Mouse (Mus musculus) hindbrain, postnatal 0 days (tissue): ENCODE measurements around the gene Zbtb41. TPM values are rescaled to one million over a fixed set of nuclear protein-coding genes. Genes with fewer than 3 reads are reported as not detected.
"Not testable (repeated sequence)": the region's sequence is repeated elsewhere in the genome, so short reads cannot be mapped to it uniquely, and the experiment has no call there.

Source experiments
- ATAC-seq: fragments of 200-750 bp; cut with Nextera tagmentation; 2 replicates; pipeline ENCODE4 v1.8.0; 2017; ENCODE audit warnings: mild to moderate bottlenecking, moderate TSS enrichment, moderate library complexity
- DNase-seq: peaks from one replicate; pipeline ENCODE4 v3.0.0-alpha.2; 2015; ENCODE audit warnings: low spot score
- H3K27ac ChIP-seq: fragments of 300-500 bp; sonication (generic); 2 replicates; pipeline ENCODE4 v1.5.1; 2014; ENCODE audit warnings: mild to moderate bottlenecking
- H3K27me3 ChIP-seq: fragments of 300-500 bp; sonication (generic); 2 replicates; pipeline ENCODE4 v1.6.1; 2014; ENCODE audit warnings: low read length, mixed read lengths; ENCODE audit not compliant: insufficient read depth
- H3K36me3 ChIP-seq: fragments of 300-500 bp; sonication (generic); 2 replicates; pipeline ENCODE4 v1.6.1; 2014; ENCODE audit warnings: low read length, mixed read lengths; ENCODE audit not compliant: insufficient read depth
- H3K4me1 ChIP-seq: fragments of 300-500 bp; sonication (generic); 2 replicates; pipeline ENCODE4 v1.6.1; 2014; ENCODE audit warnings: antibody characterized with exemption, low read length, mixed read lengths; ENCODE audit not compliant: insufficient read depth
- H3K4me2 ChIP-seq: fragments of 300-500 bp; sonication (generic); 2 replicates; pipeline ENCODE4 v1.6.1; 2014; ENCODE audit warnings: low read depth, mild to moderate bottlenecking, low read length, moderate library complexity, mixed read lengths
- H3K4me3 ChIP-seq: fragments of 300-500 bp; sonication (generic); 2 replicates; pipeline ENCODE4 v1.5.1; 2014; ENCODE audit warnings: low read length
- H3K9ac ChIP-seq: fragments of 300-500 bp; sonication (generic); replicated peaks from 2 replicates; pipeline ENCODE4 v1.6.1; 2014; ENCODE audit warnings: mild to moderate bottlenecking, low read length, moderate library complexity, mixed read lengths
- H3K9me3 ChIP-seq: fragments of 300-500 bp; sonication (generic); 2 replicates; pipeline ENCODE4 v1.6.1; 2016; ENCODE audit warnings: low read length, mixed read lengths
- CTCF ChIP-seq: IDR thresholded peaks from 2 replicates; pipeline ENCODE4 v1.5.1; 2016; ENCODE audit warnings: antibody characterized with exemption, control low read depth, low read depth
- WGBS: fragments of 180-500 bp; shearing (Covaris S2); extraction: QIAGEN DNeasy Blood & Tissue Kit; methylation state at CpG from one replicate; pipeline ENCODE4 v1.1.7; 2014; 5-methylcytosine and 5-hydroxymethylcytosine counted together
- polyA plus RNA-seq: library from polyadenylated mRNA; unstranded; fragments of >200 nt; fragmentation: Nextera tagmentation; extraction: Ambion mirVana; gene quantifications from 2 replicates; pipeline ENCODE4 v1.2.1, GENCODE M21; 2015
- total RNA-seq: library from RNA; depleted of rRNA; stranded (reverse); fragments of >200 nt; gene quantifications from 2 replicates; pipeline ENCODE4 v1.2.3, GENCODE M21; 2014

Zbtb41 gene
- total and polyA plus RNA-seq, 2 experiments from 2014 or later, result 10.3 to 31.1 TPM

DNA sequence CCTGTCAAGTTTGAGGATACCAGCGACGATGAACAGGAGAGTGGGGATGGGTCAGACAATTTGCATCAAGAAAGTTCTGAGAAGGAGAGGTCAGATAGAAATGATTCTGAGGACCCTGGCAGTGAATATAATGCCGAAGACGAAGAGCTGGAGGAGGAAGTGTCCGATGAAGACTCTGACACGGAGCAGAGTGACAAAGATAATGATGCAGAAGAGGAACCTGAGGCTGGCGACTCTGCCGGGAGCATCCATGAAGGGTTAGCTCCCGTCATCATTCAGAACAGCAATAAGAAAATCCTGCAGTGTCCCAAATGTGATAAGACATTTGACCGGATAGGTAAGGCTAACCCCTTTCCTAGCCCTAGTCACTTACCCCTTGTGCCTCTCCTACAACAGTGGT lies 1.8 kb downstream of the Zbtb41 start:
- Histone ChIP-seq H3K4me2 (peak overlapping the region; percentile 63), H3K27me3 (no peaks in the 10 kb centered on the region), H3K4me3 (peak overlapping the region; percentile 92), H3K4me1 (peaks cover 23% of the 10 kb centered on the region), H3K27ac (no peak overlapping the region), H3K9me3 (no peaks in the 10 kb centered on the region), H3K36me3 (0 out of 2 replicates have a peak, but pooled peaks cover under 1% of the 10 kb centered on the region), H3K9ac (0 out of 2 replicates have a peak overlapping the region, but pooled peaks have one; percentile 28)
- no peak for ATAC-seq
- no peak for TF ChIP-seq CTCF
- no peak for DNase-seq
- WGBS, result 33% methylated on average over 10 of the region's 10 CpGs

DNA sequence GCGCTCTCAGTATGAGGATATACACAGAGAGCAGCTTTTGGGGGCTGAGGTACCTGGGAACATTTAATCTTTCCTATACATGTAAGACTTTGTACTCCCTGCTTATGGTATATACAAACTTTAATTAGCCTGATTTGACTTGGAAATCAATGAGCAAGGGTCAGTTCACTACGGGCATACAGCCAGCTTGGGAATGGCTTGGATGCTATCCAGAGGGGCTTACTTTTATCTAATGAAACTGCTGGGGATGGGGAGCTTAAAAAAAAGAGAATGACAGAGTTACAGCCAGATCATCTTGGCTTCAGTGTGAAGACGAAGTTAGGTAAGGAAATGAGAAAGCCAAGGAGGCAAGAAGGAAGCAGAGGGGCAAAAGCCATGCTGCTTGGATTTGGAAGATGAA lies 2.9 kb downstream of the Zbtb41 start:
- H3K4me2 ChIP-seq, result peak overlapping the region; percentile 63
- peaks cover 6% of the 10 kb centered on the region; the same call in 1 of the 2 replicates for H3K36me3 ChIP-seq
- no peaks in the 10 kb centered on the region for H3K9me3 ChIP-seq
- 21% methylated on average over 3 of the region's 3 CpGs for WGBS
- peak overlapping the region; percentile 21; the same call in 1 of the 2 replicates for H3K9ac ChIP-seq
- DNase-seq (peak; percentile 38), ATAC-seq (no peak)
- no peak for TF ChIP-seq CTCF
- peak overlapping the region; percentile 29 for H3K4me3 ChIP-seq
- no peaks in the 10 kb centered on the region for H3K27me3 ChIP-seq
- peaks cover 23% of the 10 kb centered on the region for H3K4me1 ChIP-seq
- H3K27ac ChIP-seq, result no peak overlapping the region

DNA sequence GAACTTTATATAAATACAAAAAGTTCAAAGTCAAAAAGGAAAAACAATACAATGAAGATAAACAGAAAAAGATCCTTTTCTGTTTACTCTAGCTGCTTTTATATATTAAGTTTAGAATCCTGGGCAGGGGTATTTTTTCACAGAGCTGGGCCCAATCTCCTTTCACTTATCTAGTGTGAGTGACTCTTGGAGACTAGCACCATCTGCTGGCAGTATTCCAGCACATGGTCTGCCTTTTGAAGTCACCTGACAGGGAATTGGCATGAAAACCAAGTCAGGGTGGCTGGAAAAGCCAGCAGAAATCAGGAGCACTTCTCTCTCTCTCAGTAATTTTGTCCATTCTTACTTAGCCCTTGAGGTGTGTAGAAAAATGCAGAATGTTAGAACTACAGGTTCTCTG lies 16.3 kb downstream of the Zbtb41 start:
- DNase-seq, result peak; percentile 86
- H3K4me3 ChIP-seq, result no peak overlapping the region
- H3K4me1 ChIP-seq, result no peaks in the 10 kb centered on the region
- ATAC-seq, result 0 out of 2 replicates have a peak, but pooled peaks have one; percentile 38
- H3K27ac ChIP-seq, result no peak overlapping the region
- H3K4me2 ChIP-seq, result no peak overlapping the region
- no peaks in the 10 kb centered on the region for H3K27me3 ChIP-seq
- H3K9me3 ChIP-seq, result no peaks in the 10 kb centered on the region
- TF ChIP-seq CTCF, result peak; percentile 54
- H3K36me3 ChIP-seq, result peaks cover 31% of the 10 kb centered on the region
- no peak overlapping the region for H3K9ac ChIP-seq

DNA sequence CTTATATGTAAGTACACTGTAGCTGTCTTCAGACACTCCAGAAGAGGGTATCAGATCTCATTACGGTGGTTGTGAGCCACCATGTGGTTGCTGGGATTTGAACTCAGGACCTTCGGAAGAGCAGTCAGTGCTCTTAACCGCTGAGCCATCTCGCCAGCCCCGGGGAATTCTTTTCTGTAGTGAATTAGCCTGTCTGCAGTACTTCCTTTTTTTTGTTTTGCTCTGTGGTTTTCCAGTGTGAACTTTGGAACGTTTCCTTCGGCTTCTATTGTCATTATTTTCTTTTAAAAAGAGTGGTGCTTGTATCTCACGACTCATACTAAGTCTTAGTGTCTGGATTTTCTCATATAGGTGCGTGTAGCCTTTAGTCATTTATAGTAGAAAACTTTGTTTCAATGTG lies 21.0 kb downstream of the Zbtb41 start:
- not testable (repeated sequence) for H3K4me1 ChIP-seq, H3K4me2 ChIP-seq, H3K9me3 ChIP-seq, H3K27ac ChIP-seq, H3K9ac ChIP-seq, H3K4me3 ChIP-seq, H3K27me3 ChIP-seq, ATAC-seq, DNase-seq
- 91% methylated on average over 9 of the region's 9 CpGs for WGBS
- peaks cover 19% of the 10 kb centered on the region for H3K36me3 ChIP-seq

DNA sequence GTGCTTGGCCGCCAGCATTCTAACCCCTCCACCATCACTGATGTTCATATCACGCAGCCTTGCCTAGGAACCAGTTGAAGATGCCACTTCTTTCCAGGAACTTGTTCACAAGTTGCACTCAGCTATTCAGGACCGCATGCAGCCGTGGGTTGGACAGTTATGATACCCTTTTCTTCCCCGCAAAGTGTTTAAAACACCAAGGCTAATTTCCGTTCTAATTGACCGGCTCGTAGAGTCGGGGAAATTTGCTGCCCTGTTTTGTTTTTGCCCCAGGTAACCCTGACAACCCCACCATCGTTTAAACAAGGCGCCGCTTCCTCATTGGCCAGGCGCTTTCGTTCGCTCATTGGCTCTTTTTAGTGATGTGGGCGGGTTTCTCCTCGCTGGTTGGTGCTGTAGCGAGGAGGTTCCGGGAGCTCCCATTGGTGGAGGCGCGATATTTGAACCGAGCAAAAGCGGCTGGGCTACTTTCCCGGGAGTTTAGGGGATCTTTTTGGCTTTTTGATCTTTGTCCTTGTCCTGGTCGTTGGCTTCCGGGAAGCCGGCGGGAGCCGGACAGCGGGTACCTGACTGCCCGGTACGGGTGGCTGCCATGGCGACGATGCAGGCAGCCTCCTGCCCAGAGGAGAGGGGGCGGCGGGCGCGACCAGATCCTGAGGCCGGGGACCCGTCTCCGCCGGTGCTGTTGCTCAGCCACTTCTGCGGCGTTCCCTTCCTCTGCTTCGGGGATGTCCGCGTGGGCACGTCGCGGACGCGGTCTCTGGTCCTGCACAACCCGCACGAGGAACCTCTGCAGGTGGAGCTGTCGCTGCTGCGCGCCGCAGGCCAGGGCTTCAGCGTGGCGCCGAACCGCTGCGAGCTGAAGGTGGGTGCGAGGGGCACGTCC lies 32.5 kb downstream of the Zbtb41 start, which contains the start of gene Aspm:
Gene Aspm (plus strand): TSS at position 433 of the 886 bp plus-strand sequence.
- Histone ChIP-seq H3K9me3 (no peaks in the 10 kb centered on the region), H3K36me3 (no peaks in the 10 kb centered on the region), H3K4me3 (peak within 1 kb of the TSS; percentile 76), H3K4me1 (peaks cover 4% of the 10 kb centered on the region; the same call in 1 of the 2 replicates), H3K9ac (peak within 1 kb of the TSS; percentile 35), H3K27me3 (no peaks in the 10 kb centered on the region), H3K4me2 (peak within 1 kb of the TSS; percentile 96), H3K27ac (no peak within 1 kb of the TSS)
- TF ChIP-seq CTCF, result no peak
- DNase-seq (peak; percentile 95), ATAC-seq (peak; percentile 100)
- under 1% methylated on average over 63 of the region's 65 CpGs for WGBS

DNA sequence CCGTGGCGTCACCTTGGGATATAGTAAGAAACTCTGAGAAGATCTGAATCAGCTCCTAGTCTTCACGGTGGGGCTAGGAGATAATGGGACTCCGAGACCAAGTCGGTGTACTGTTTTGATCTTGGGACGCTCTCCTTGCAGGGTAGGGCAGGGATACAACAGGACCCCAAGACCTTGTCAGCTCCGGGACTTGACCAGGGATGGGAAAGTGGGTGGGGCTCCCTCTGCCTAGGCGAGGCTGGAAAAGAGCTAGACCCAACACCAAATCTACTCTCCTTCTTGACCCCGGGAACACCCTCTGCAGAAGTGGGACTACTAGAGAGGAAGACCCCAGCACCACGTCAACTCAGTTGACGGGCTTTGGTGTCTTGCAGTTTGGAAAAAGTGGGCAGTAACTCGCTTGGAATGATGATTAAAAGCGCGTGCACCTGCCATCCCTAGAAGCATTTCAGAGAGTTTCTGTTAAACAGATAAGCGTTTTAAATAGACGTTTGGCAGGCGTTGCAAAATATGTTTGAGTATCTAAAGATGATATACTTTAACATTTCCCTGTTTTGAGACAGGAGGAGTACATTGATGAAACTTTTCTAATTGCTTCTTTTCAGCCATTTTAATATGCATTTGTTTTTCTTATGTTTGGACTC lies 33.3 kb downstream of the Zbtb41 start:
- Histone ChIP-seq H3K9ac (peak overlapping the region; percentile 35), H3K27ac (no peak overlapping the region), H3K9me3 (no peaks in the 10 kb centered on the region), H3K4me3 (peak overlapping the region; percentile 76), H3K27me3 (no peaks in the 10 kb centered on the region), H3K4me2 (peak overlapping the region; percentile 96), H3K36me3 (no peaks in the 10 kb centered on the region), H3K4me1 (peaks cover 4% of the 10 kb centered on the region; the same call in 1 of the 2 replicates)
- no peak for TF ChIP-seq CTCF
- WGBS, result 3% methylated on average over 17 of the region's 17 CpGs
- DNase-seq (no peak), ATAC-seq (peak; percentile 27)
